ENCODE assay signal across 8 mouse cellular contexts in the genomic region with DNA sequence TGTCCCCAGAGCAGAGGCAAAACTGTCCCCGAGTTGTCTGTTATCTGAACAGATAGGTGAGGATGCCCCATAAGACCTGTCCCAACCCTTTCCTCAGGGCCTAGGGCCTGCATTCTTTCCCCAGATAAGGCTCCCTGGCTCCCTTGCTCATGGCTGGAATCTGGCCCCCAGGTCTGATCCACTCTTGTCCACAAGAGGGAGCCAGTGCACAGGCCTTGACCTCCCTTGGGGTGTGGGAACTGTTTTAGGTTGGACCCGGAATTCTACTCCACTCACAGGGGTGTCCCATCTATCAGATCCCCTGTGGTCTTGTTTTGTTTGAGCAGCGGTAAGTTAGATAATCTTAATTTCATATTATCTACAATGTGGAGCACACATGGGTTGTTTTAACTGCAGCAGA. TPM values are rescaled to one million over a fixed set of nuclear protein-coding genes. Genes with fewer than 3 reads are reported as not detected.
DNase-seq lines count a peak whose midpoint lies in the region; ATAC-seq and TF ChIP-seq lines count a peak whose summit lies in the region.

No protein-coding gene starts in this region.

- H3K4me3 ChIP-seq in hindbrain, postnatal 0 days (ENCODE audit: low read length) = no peak overlapping the region
- H3K4me3 ChIP-seq in midbrain, embryonic 10.5 days = no peak overlapping the region

- peak; percentile 56 to 90 for DNase-seq in adrenal gland, adult (ENCODE audit: inconsistent age in 2 of 2, low spot score in 1 of 2)
- DNase-seq in cerebellum, postnatal 10 days = peak; percentile 89 to 92
- peak; percentile 66 to 74 for DNase-seq in frontal cortex, postnatal 25 days (ENCODE audit: low spot score in 2 of 2)
- peak; percentile 85 for DNase-seq in hindbrain, postnatal 0 days (ENCODE audit: low spot score)
- DNase-seq in left cerebral cortex, postnatal 10 days (ENCODE audit: extremely low spot score in 1 of 2, low spot score in 2 of 2) = peak; percentile 62 to 71
- peak; percentile 83 for DNase-seq in midbrain, embryonic 10.5 days (ENCODE audit: low spot score)
- peak; percentile 29 to 39 for DNase-seq in right cerebral cortex, postnatal 36 days (ENCODE audit: low spot score in 2 of 2)

- intact Hi-C loops in left cerebral cortex, postnatal 10 days (cut with DNase I) = loop anchor here (5.0 kb wide), 1 partner anchor 167 kb away; a partner anchor contains a TSS

- no peaks in the 10 kb centered on the region for H3K36me3 ChIP-seq in hindbrain, postnatal 0 days (ENCODE audit: insufficient read depth, low read length)
- no peaks in the 10 kb centered on the region for H3K36me3 ChIP-seq in midbrain, embryonic 10.5 days

- TF ChIP-seq CTCF in hindbrain, postnatal 0 days (IDR thresholded peaks at IDR 0.05; ENCODE audit: low read depth) = peak; percentile 98

- H3K4me2 ChIP-seq in hindbrain, postnatal 0 days (ENCODE audit: low read depth, low read length) = no peak overlapping the region

- ATAC-seq in hindbrain, postnatal 0 days = peak; percentile 66; the same call in 1 of the 2 replicates
- no peak for ATAC-seq in activated CD4-positive, CD25-positive, alpha-beta regulatory T cell, adult 4 months

- H3K9me3 ChIP-seq in hindbrain, postnatal 0 days (ENCODE audit: low read length) = no peaks in the 10 kb centered on the region
- H3K9me3 ChIP-seq in midbrain, embryonic 10.5 days (replicated peaks) = no peaks in the 10 kb centered on the region

- 16% methylated on average over 3 of the region's 3 CpGs for WGBS in hindbrain, postnatal 0 days
- 12% methylated on average over 3 of the region's 3 CpGs for WGBS in midbrain, embryonic 10.5 days

- no peaks in the 10 kb centered on the region for H3K27me3 ChIP-seq in hindbrain, postnatal 0 days (ENCODE audit: insufficient read depth, low read length)
- peaks cover 37% of the 10 kb centered on the region for H3K27me3 ChIP-seq in midbrain, embryonic 10.5 days (ENCODE audit: low read depth, poor library complexity, severe bottlenecking)

- 0 out of 2 replicates have a peak, but pooled peaks cover 10% of the 10 kb centered on the region for H3K4me1 ChIP-seq in hindbrain, postnatal 0 days (ENCODE audit: insufficient read depth, low read length)
- H3K4me1 ChIP-seq in midbrain, embryonic 10.5 days = peaks cover 43% of the 10 kb centered on the region

- H3K9ac ChIP-seq in hindbrain, postnatal 0 days (replicated peaks; ENCODE audit: low read length) = no peak overlapping the region

- no peak overlapping the region for H3K27ac ChIP-seq in hindbrain, postnatal 0 days
- H3K27ac ChIP-seq in midbrain, embryonic 10.5 days (replicated peaks) = no peak overlapping the region

RNA-seq across cellular contexts. Expression of a gene that starts 35.1 kb away (rescaled TPM):
- 0.26 and 1.0 TPM in 2 replicates for total RNA-seq in hindbrain, postnatal 0 days (2014; rRNA removed)
- polyA plus RNA-seq in hindbrain, postnatal 0 days (2015; fragmentation: Nextera tagmentation; extraction: Ambion mirVana) = 0.72 and 0.80 TPM in 2 replicates
- under 1 TPM; 0.30 to 0.60 TPM for total RNA-seq in left cerebral cortex, postnatal 10 days (2021)
- 1.5 and 1.7 TPM in 2 replicates for polyA plus RNA-seq in midbrain, embryonic 10.5 days (2016; fragmentation: Nextera tagmentation; extraction: Ambion mirVana)
- not detected for polyA plus RNA-seq in activated CD4-positive, CD25-positive, alpha-beta regulatory T cell, adult 4 months (2017; shearing (Covaris generic))

Comparison
In these comparisons a context has a peak if more than half of its experiments do, and no peak if none do; other contexts are left out.
1. DNase-seq: peak in every context shown above with its lines; median percentile 90 in cerebellum, postnatal 10 days; 85 in hindbrain, postnatal 0 days; 83 in midbrain, embryonic 10.5 days; 73 in adrenal gland, adult; 70 in frontal cortex, postnatal 25 days; 66 in left cerebral cortex, postnatal 10 days; 34 in right cerebral cortex, postnatal 36 days.